Mouse (Mus musculus): ENCODE measurements around the gene Pcmtd2. TPM values are rescaled to one million over a fixed set of nuclear protein-coding genes. Genes with fewer than 3 reads are reported as not detected.
"Not testable (repeated sequence)": the region's sequence is repeated elsewhere in the genome, so short reads cannot be mapped to it uniquely, and the experiment has no call there.

Gene Pcmtd2
- polyA plus RNA-seq (2015; fragmentation: Nextera tagmentation; extraction: Ambion mirVana), result 37.8 and 40.6 TPM in 2 replicates

- Histone ChIP-seq H3K9me3 (no peaks in the 10 kb centered on the region), H3K27ac (peak within 1 kb of the TSS; percentile 81), H3K36me3 (peaks cover 13% of the 10 kb centered on the region), H3K4me3 (peak within 1 kb of the TSS; percentile 75), H3K27me3 (no peaks in the 10 kb centered on the region), H3K4me2 (replicated peaks) (peak within 1 kb of the TSS; percentile 85), H3K4me1 (peaks cover 13% of the 10 kb centered on the region), H3K9ac (peak within 1 kb of the TSS; percentile 82)
- under 1% methylated on average over 35 of the region's 35 CpGs for WGBS
- peak; percentile 100 for ATAC-seq (ENCODE audit: low FRiP score, low read depth)
Measured at GRCm38 (mm10) chr2:181837372-181838292, at the start of gene Pcmtd2. Gene Pcmtd2 (plus strand): TSS chr2:181837854.

- 71% methylated on average over 6 of the region's 6 CpGs for WGBS
Measured at GRCm38 (mm10) chr2:181789396-181789795, 48.3 kb upstream of the Pcmtd2 start.

GRCm38 (mm10) chr2:181793186-181793585 lies 44.5 kb upstream of the Pcmtd2 start:
- H3K9ac ChIP-seq; H3K9me3 ChIP-seq; H3K4me1 ChIP-seq; H3K36me3 ChIP-seq; H3K27ac ChIP-seq; ATAC-seq (ENCODE audit: low FRiP score, low read depth); H3K4me2 ChIP-seq (replicated peaks); H3K27me3 ChIP-seq; H3K4me3 ChIP-seq: not testable (repeated sequence)
- WGBS, result 75% methylated on average over 8 of the region's 8 CpGs

More at GRCm38 (mm10) chr2:181789396-181789795, 48.3 kb upstream of the Pcmtd2 start:
- no peaks in the 10 kb centered on the region for H3K36me3 ChIP-seq
- no peak overlapping the region for H3K27ac ChIP-seq
- H3K4me2 ChIP-seq (replicated peaks), result no peak overlapping the region
- no peak overlapping the region for H3K9ac ChIP-seq
- no peaks in the 10 kb centered on the region for H3K27me3 ChIP-seq
- H3K4me1 ChIP-seq, result no peaks in the 10 kb centered on the region
- no peak for ATAC-seq (ENCODE audit: low FRiP score, low read depth)
- no peaks in the 10 kb centered on the region for H3K9me3 ChIP-seq
- H3K4me3 ChIP-seq, result no peak overlapping the region

- no peak for ATAC-seq (ENCODE audit: low FRiP score, low read depth)
- no peak overlapping the region for H3K4me3 ChIP-seq
- H3K36me3 ChIP-seq, result no peaks in the 10 kb centered on the region
- no peaks in the 10 kb centered on the region for H3K4me1 ChIP-seq
- no peak overlapping the region for H3K4me2 ChIP-seq (replicated peaks)
- no peaks in the 10 kb centered on the region for H3K27me3 ChIP-seq
- no peaks in the 10 kb centered on the region for H3K9me3 ChIP-seq
- H3K27ac ChIP-seq, result no peak overlapping the region
- no peak overlapping the region for H3K9ac ChIP-seq
- 54% methylated on average over 3 of the region's 3 CpGs for WGBS
Measured at GRCm38 (mm10) chr2:181795641-181796130, 42.0 kb upstream of the Pcmtd2 start.

- Histone ChIP-seq H3K9me3 (no peaks in the 10 kb centered on the region), H3K4me1 (no peaks in the 10 kb centered on the region), H3K4me3 (no peak overlapping the region), H3K27ac (no peak overlapping the region), H3K4me2 (replicated peaks) (no peak overlapping the region), H3K9ac (no peak overlapping the region), H3K27me3 (no peaks in the 10 kb centered on the region), H3K36me3 (no peaks in the 10 kb centered on the region)
- ATAC-seq (ENCODE audit: low FRiP score, low read depth), result no peak
- 77% methylated on average over 8 of the region's 8 CpGs for WGBS
Measured at GRCm38 (mm10) chr2:181797672-181798071, 40.0 kb upstream of the Pcmtd2 start.

- Histone ChIP-seq H3K4me3 (no peak overlapping the region), H3K27ac (no peak overlapping the region), H3K9ac (no peak overlapping the region), H3K9me3 (no peaks in the 10 kb centered on the region), H3K27me3 (no peaks in the 10 kb centered on the region), H3K36me3 (no peaks in the 10 kb centered on the region), H3K4me2 (replicated peaks) (no peak overlapping the region), H3K4me1 (no peaks in the 10 kb centered on the region)
- no peak for ATAC-seq (ENCODE audit: low FRiP score, low read depth)
- WGBS, result 71% methylated on average over 2 of the region's 2 CpGs
Measured at GRCm38 (mm10) chr2:181829032-181829650, 8.5 kb upstream of the Pcmtd2 start.

- Histone ChIP-seq H3K27ac (no peak overlapping the region), H3K4me2 (replicated peaks) (no peak overlapping the region), H3K4me3 (no peak overlapping the region), H3K27me3 (no peaks in the 10 kb centered on the region), H3K9ac (no peak overlapping the region), H3K36me3 (no peaks in the 10 kb centered on the region), H3K4me1 (peaks cover 4% of the 10 kb centered on the region; the same call in 1 of the 2 replicates), H3K9me3 (no peaks in the 10 kb centered on the region)
- 77% methylated on average over 2 of the region's 2 CpGs for WGBS
- no peak for ATAC-seq (ENCODE audit: low FRiP score, low read depth)
Measured at GRCm38 (mm10) chr2:181832745-181833144, 4.9 kb upstream of the Pcmtd2 start.

- Histone ChIP-seq H3K36me3 (peaks cover 14% of the 10 kb centered on the region), H3K27ac (peak overlapping the region; percentile 3; the same call in 1 of the 2 replicates), H3K4me1 (peaks cover 13% of the 10 kb centered on the region), H3K4me3 (peak overlapping the region; percentile 75), H3K9me3 (no peaks in the 10 kb centered on the region), H3K4me2 (replicated peaks) (peak overlapping the region; percentile 85), H3K27me3 (no peaks in the 10 kb centered on the region), H3K9ac (peak overlapping the region; percentile 82)
- WGBS, result 3% methylated on average over 3 of the region's 3 CpGs
- no peak for ATAC-seq (ENCODE audit: low FRiP score, low read depth)
Measured at GRCm38 (mm10) chr2:181838293-181838680, 633 bp downstream of the Pcmtd2 start.

- 89% methylated on average over 5 of the region's 5 CpGs for WGBS
- no peak overlapping the region for H3K9ac ChIP-seq
- no peaks in the 10 kb centered on the region for H3K27me3 ChIP-seq
- no peak overlapping the region for H3K4me2 ChIP-seq (replicated peaks)
- no peak for ATAC-seq (ENCODE audit: low FRiP score, low read depth)
- peaks cover 53% of the 10 kb centered on the region for H3K36me3 ChIP-seq
- H3K9me3 ChIP-seq, result no peaks in the 10 kb centered on the region
- H3K4me1 ChIP-seq, result no peaks in the 10 kb centered on the region
- no peak overlapping the region for H3K27ac ChIP-seq
- H3K4me3 ChIP-seq, result no peak overlapping the region
Measured at GRCm38 (mm10) chr2:181845709-181846394, 8.2 kb downstream of the Pcmtd2 start.

- Histone ChIP-seq H3K4me3 (peak within 1 kb of the TSS; percentile 80), H3K27me3 (no peaks in the 10 kb centered on the region), H3K36me3 (peaks cover 9% of the 10 kb centered on the region), H3K4me1 (peaks cover 17% of the 10 kb centered on the region), H3K9me3 (no peaks in the 10 kb centered on the region), H3K4me2 (replicated peaks) (peak within 1 kb of the TSS; percentile 81), H3K9ac (peak within 1 kb of the TSS; percentile 82), H3K27ac (peak within 1 kb of the TSS; percentile 70; the same call in 1 of the 2 replicates)
- ATAC-seq (ENCODE audit: low FRiP score, low read depth), result peak; percentile 100
- WGBS, result under 1% methylated on average over 35 of the region's 35 CpGs
Measured at GRCm38 (mm10) chr2:181863791-181864535, 26.3 kb downstream of the Pcmtd2 start, which contains the start of gene Polr3k. Gene Polr3k (plus strand): TSS chr2:181864337.

- peak; percentile 26; the same call in 1 of the 2 replicates for ATAC-seq (ENCODE audit: low FRiP score, low read depth)
- H3K4me3 ChIP-seq, result peak overlapping the region; percentile 80
- no peaks in the 10 kb centered on the region for H3K27me3 ChIP-seq
- peaks cover 14% of the 10 kb centered on the region for H3K36me3 ChIP-seq
- H3K27ac ChIP-seq, result peak overlapping the region; percentile 70; the same call in 1 of the 2 replicates
- under 1% methylated on average over 22 of the region's 22 CpGs for WGBS
- peaks cover 17% of the 10 kb centered on the region for H3K4me1 ChIP-seq
- peak overlapping the region; percentile 81 for H3K4me2 ChIP-seq (replicated peaks)
- H3K9ac ChIP-seq, result peak overlapping the region; percentile 82
- H3K9me3 ChIP-seq, result no peaks in the 10 kb centered on the region
Measured at GRCm38 (mm10) chr2:181864536-181864860, 26.8 kb downstream of the Pcmtd2 start.

Measured in limb, embryonic 13.5 days (tissue).